Mouse (Mus musculus): Measurements from ENCODE around the gene Gm45837. TPM values are rescaled to one million over a fixed set of nuclear protein-coding genes. Genes with fewer than 3 reads are reported as not detected.

Gm45837 gene
- polyA plus RNA-seq, 1 experiment from 2014 or later, result not detected

DNA sequence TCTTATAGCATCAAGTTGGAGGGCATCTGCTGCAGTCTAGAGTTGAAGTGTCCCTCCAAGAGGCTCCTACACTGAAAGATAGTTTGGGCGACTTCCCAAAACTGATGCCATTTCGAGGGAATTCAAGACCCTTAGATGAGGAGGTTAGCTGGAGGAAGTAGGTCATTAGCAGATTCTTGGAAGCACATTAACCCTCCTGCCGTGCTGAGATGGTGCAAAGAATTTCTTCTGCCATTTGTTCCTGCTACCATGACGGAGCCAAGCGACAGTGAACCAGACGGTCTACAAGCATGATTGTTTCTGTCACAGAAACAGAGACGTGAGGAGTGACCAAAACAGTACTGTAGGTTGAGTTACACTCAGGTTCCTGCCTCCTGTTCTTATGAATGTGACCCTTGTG, 115.8 kb downstream of the Gm45837 start:
- H3K36me3 ChIP-seq (replicated peaks), result no peaks in the 10 kb centered on the region
- H3K4me3 ChIP-seq, result no peak overlapping the region
- H3K4me1 ChIP-seq, result peaks cover 4% of the 10 kb centered on the region; the same call in 1 of the 2 replicates
- 0 out of 2 replicates have a peak, but pooled peaks cover 8% of the 10 kb centered on the region for H3K27me3 ChIP-seq (replicated peaks; ENCODE audit: low read depth, poor library complexity, severe bottlenecking)
- DNase-seq (ENCODE audit: low spot score), result no peak
- H3K9me3 ChIP-seq, result no peaks in the 10 kb centered on the region
- H3K27ac ChIP-seq (replicated peaks), result no peak overlapping the region
- 70% methylated on average over 7 of the region's 7 CpGs for WGBS

- Histone ChIP-seq H3K4me1 (peaks cover 14% of the 10 kb centered on the region), H3K27ac (replicated peaks) (no peak overlapping the region), H3K27me3 (replicated peaks; ENCODE audit: low read depth, poor library complexity, severe bottlenecking) (no peaks in the 10 kb centered on the region), H3K4me3 (no peak overlapping the region), H3K36me3 (replicated peaks) (no peaks in the 10 kb centered on the region), H3K9me3 (no peaks in the 10 kb centered on the region)
- 28% methylated on average over 5 of the region's 5 CpGs for WGBS
- no peak for DNase-seq (ENCODE audit: low spot score)
These were observed 123.7 kb downstream of the Gm45837 start for GRCm38 (mm10) chr7:101534428-101534827.

DNA sequence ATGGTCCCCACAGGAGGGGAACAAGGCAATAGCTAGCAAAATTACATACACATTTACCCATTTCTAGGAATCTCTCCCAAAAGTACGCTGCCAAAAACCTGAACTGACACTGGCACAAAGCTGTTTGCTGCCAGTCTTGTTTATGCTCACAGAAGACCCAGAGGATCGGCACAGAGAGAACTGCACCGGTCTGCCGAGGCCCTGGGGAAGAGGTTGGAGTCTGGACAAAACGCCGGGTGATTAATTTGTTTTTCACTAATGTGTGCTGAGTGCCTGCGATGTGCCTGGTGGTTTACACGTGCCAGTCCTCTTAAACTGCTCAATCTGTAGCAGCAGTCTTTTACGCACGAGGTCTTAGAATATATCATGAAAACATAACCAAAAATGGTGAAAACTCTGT, 124.4 kb downstream of the Gm45837 start:
- Histone ChIP-seq H3K4me3 (no peak overlapping the region), H3K4me1 (peaks cover 14% of the 10 kb centered on the region), H3K27me3 (replicated peaks; ENCODE audit: low read depth, poor library complexity, severe bottlenecking) (no peaks in the 10 kb centered on the region), H3K9me3 (no peaks in the 10 kb centered on the region), H3K27ac (replicated peaks) (no peak overlapping the region), H3K36me3 (replicated peaks) (no peaks in the 10 kb centered on the region)
- no peak for DNase-seq (ENCODE audit: low spot score)
- WGBS, result 82% methylated on average over 10 of the region's 10 CpGs

DNA sequence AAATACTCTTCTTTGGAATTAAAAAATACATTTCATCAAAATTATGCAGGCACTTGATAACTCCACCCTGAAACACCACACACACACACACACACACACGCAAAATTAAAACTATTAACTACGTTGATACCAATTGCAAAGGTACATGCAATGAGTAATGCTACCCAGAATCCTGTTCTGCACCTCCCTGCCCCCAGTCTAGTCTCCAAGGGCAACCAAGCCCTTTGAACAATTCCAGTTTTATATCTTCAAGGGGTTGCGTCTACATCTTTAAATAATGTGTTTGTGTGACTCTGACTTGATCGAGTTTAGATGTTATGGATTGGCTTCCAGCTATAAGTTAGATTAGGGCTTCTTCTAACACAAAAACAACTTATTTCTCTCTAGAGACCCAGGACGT, 124.8 kb downstream of the Gm45837 start:
- 84% methylated on average over 5 of the region's 5 CpGs for WGBS
- no peak overlapping the region for H3K4me3 ChIP-seq
- H3K4me1 ChIP-seq, result peaks cover 14% of the 10 kb centered on the region
- no peak for DNase-seq (ENCODE audit: low spot score)
- no peaks in the 10 kb centered on the region for H3K27me3 ChIP-seq (replicated peaks; ENCODE audit: low read depth, poor library complexity, severe bottlenecking)
- no peak overlapping the region for H3K27ac ChIP-seq (replicated peaks)
- no peaks in the 10 kb centered on the region for H3K36me3 ChIP-seq (replicated peaks)
- no peaks in the 10 kb centered on the region for H3K9me3 ChIP-seq

- Histone ChIP-seq H3K9me3 (no peaks in the 10 kb centered on the region), H3K27me3 (replicated peaks; ENCODE audit: low read depth, poor library complexity, severe bottlenecking) (no peaks in the 10 kb centered on the region), H3K4me1 (peaks cover 23% of the 10 kb centered on the region), H3K4me3 (no peak overlapping the region), H3K36me3 (replicated peaks) (no peaks in the 10 kb centered on the region), H3K27ac (replicated peaks) (no peak overlapping the region)
- 50% methylated on average over 8 of the region's 8 CpGs for WGBS
- DNase-seq (ENCODE audit: low spot score), result no peak
These were observed 126.9 kb downstream of the Gm45837 start for GRCm38 (mm10) chr7:101537541-101537940.

DNA sequence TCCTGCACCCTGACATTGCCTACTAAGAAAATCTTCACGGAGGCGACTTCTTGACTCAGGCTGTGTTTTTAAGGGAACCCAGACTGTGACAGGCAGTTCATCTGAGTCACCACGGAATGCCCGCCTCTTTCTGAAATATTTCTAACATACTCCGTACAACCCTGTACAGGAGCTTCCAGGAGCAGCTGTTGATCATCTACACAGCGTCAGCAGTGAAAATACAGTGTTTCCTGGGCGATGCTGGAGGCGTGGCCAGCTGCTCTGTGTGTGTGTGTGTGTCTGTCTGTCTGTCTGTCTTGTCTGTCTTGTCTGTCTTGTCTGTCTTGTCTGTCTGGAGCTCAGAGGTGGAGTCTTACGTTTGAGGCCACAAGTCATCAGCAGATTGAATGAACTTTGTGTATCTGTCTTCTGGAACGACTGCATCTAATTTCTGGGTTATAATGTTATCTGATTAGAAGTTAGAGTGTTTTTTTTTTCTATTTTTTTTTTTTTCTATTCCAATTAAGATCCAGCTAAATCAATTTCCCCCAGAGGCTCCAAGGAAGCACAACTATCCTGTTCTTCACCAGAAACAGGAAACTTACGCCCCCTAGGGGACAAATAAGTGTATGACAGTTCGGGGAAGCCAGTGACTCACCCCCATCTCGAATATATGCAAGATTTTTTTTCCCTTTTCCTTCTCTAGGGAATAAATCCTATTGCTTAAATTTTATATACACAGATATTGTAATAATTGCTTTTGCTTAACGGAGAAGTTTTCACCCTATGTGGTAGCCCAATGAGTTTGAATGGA, 127.7 kb downstream of the Gm45837 start:
- no peaks in the 10 kb centered on the region for H3K9me3 ChIP-seq
- H3K4me3 ChIP-seq, result no peak overlapping the region
- 62% methylated on average over 14 of the region's 14 CpGs for WGBS
- no peaks in the 10 kb centered on the region for H3K36me3 ChIP-seq (replicated peaks)
- no peak for DNase-seq (ENCODE audit: low spot score)
- H3K4me1 ChIP-seq, result peaks cover 23% of the 10 kb centered on the region
- no peak overlapping the region for H3K27ac ChIP-seq (replicated peaks)
- no peaks in the 10 kb centered on the region for H3K27me3 ChIP-seq (replicated peaks; ENCODE audit: low read depth, poor library complexity, severe bottlenecking)

GRCm38 (mm10) chr7:101539774-101540173, 129.1 kb downstream of the Gm45837 start:
- H3K4me1 ChIP-seq, result peaks cover 16% of the 10 kb centered on the region
- no peaks in the 10 kb centered on the region for H3K9me3 ChIP-seq
- no peak overlapping the region for H3K27ac ChIP-seq (replicated peaks)
- H3K4me3 ChIP-seq, result no peak overlapping the region
- WGBS, result 46% methylated on average over 9 of the region's 9 CpGs
- no peaks in the 10 kb centered on the region for H3K27me3 ChIP-seq (replicated peaks; ENCODE audit: low read depth, poor library complexity, severe bottlenecking)
- no peaks in the 10 kb centered on the region for H3K36me3 ChIP-seq (replicated peaks)
- DNase-seq (ENCODE audit: low spot score), result no peak

GRCm38 (mm10) chr7:101540684-101541083, 130.0 kb downstream of the Gm45837 start:
- no peaks in the 10 kb centered on the region for H3K36me3 ChIP-seq (replicated peaks)
- H3K27ac ChIP-seq (replicated peaks), result no peak overlapping the region
- DNase-seq (ENCODE audit: low spot score), result no peak
- 81% methylated on average over 5 of the region's 5 CpGs for WGBS
- peaks cover 12% of the 10 kb centered on the region; the same call in 1 of the 2 replicates for H3K4me1 ChIP-seq
- H3K4me3 ChIP-seq, result no peak overlapping the region
- no peaks in the 10 kb centered on the region for H3K27me3 ChIP-seq (replicated peaks; ENCODE audit: low read depth, poor library complexity, severe bottlenecking)
- H3K9me3 ChIP-seq, result no peaks in the 10 kb centered on the region

DNA sequence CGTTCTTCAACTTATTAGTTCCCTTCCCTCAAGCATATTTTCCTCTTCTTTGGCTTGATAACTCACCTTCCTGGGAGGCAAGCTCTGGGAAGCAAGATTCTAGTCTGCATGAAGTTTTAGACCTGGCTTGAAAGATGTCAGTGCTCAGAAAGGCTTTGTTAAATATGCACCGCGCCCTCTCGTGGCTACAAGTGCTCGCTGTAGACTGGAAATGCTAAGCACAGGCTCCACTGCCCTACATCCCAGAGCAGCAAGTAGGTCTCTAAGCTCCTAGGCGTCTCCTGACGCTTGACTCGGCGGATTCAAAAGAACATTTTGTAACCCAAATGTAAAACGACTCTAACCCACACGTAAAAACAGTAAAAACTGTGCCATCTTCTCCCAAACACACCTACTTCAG, 130.4 kb downstream of the Gm45837 start:
- WGBS, result 4% methylated on average over 11 of the region's 11 CpGs
- Histone ChIP-seq H3K36me3 (replicated peaks) (no peaks in the 10 kb centered on the region), H3K27me3 (replicated peaks; ENCODE audit: low read depth, poor library complexity, severe bottlenecking) (no peaks in the 10 kb centered on the region), H3K27ac (replicated peaks) (no peak overlapping the region), H3K4me3 (no peak overlapping the region), H3K9me3 (no peaks in the 10 kb centered on the region), H3K4me1 (peaks cover 12% of the 10 kb centered on the region; the same call in 1 of the 2 replicates)
- peak; percentile 75 for DNase-seq (ENCODE audit: low spot score)

- no peak for DNase-seq (ENCODE audit: low spot score)
- no peak overlapping the region for H3K4me3 ChIP-seq
- no peaks in the 10 kb centered on the region for H3K27me3 ChIP-seq (replicated peaks; ENCODE audit: low read depth, poor library complexity, severe bottlenecking)
- H3K9me3 ChIP-seq, result no peaks in the 10 kb centered on the region
- peaks cover 12% of the 10 kb centered on the region; the same call in 1 of the 2 replicates for H3K4me1 ChIP-seq
- H3K27ac ChIP-seq (replicated peaks), result no peak overlapping the region
- H3K36me3 ChIP-seq (replicated peaks), result no peaks in the 10 kb centered on the region
- 73% methylated on average over 10 of the region's 10 CpGs for WGBS
These were observed 131.0 kb downstream of the Gm45837 start for GRCm38 (mm10) chr7:101541734-101542133.

- 80% methylated on average over 3 of the region's 3 CpGs for WGBS
- no peak overlapping the region for H3K4me3 ChIP-seq
These were observed 137.0 kb downstream of the Gm45837 start for GRCm38 (mm10) chr7:101547651-101548050.

GRCm38 (mm10) chr7:101549266-101549665, 138.6 kb downstream of the Gm45837 start:
- Histone ChIP-seq H3K27ac (replicated peaks) (no peak overlapping the region), H3K36me3 (replicated peaks) (no peaks in the 10 kb centered on the region), H3K4me3 (no peak overlapping the region), H3K9me3 (no peaks in the 10 kb centered on the region), H3K4me1 (0 out of 2 replicates have a peak, but pooled peaks cover 2% of the 10 kb centered on the region), H3K27me3 (replicated peaks; ENCODE audit: low read depth, poor library complexity, severe bottlenecking) (no peaks in the 10 kb centered on the region)
- WGBS, result 87% methylated on average over 3 of the region's 3 CpGs
- DNase-seq (ENCODE audit: low spot score), result no peak

More at GRCm38 (mm10) chr7:101547651-101548050, 137.0 kb downstream of the Gm45837 start:
- Histone ChIP-seq H3K9me3 (no peaks in the 10 kb centered on the region), H3K36me3 (replicated peaks) (no peaks in the 10 kb centered on the region), H3K4me1 (0 out of 2 replicates have a peak, but pooled peaks cover 2% of the 10 kb centered on the region), H3K27ac (replicated peaks) (no peak overlapping the region), H3K27me3 (replicated peaks; ENCODE audit: low read depth, poor library complexity, severe bottlenecking) (no peaks in the 10 kb centered on the region)
- no peak for DNase-seq (ENCODE audit: low spot score)
